Mouse (Mus musculus) embryonic facial prominence, embryonic 11.5 days (tissue): ENCODE measurements around the gene Cpne5. TPM values are rescaled to one million over a fixed set of nuclear protein-coding genes. Genes with fewer than 3 reads are reported as not detected.
A peak's percentile ranks its signal among the peaks of the same experiment; 100 is the strongest.

Experiments
- ATAC-seq: fragments of 200-750 bp; cut with Nextera tagmentation; replicated peaks from 2 replicates; pipeline ENCODE4 v1.8.0; 2017; ENCODE audit warnings: low read depth; ENCODE audit not compliant: insufficient number of reproducible peaks, low FRiP score, low TSS enrichment
- DNase-seq: peaks from one replicate; pipeline ENCODE4 v3.0.0-alpha.2; 2015; ENCODE audit warnings: low spot score
- H3K27ac ChIP-seq: fragments of 300-500 bp; sonication (generic); replicated peaks from 2 replicates; pipeline ENCODE4 v1.5.1; 2014; ENCODE audit warnings: mild to moderate bottlenecking, low read depth, low read length, control low read depth
- H3K27me3 ChIP-seq: fragments of 300-500 bp; sonication (generic); 2 replicates; pipeline ENCODE4 v1.6.1; 2014; ENCODE audit warnings: mild to moderate bottlenecking, low read length, moderate library complexity, mixed read lengths; ENCODE audit not compliant: control insufficient read depth, insufficient read depth
- H3K36me3 ChIP-seq: fragments of 300-500 bp; sonication (generic); replicated peaks from 2 replicates; pipeline ENCODE4 v1.6.1; 2014; ENCODE audit warnings: low read depth, mild to moderate bottlenecking, low read length, moderate library complexity, mixed read lengths; ENCODE audit not compliant: control insufficient read depth, insufficient read depth
- H3K4me1 ChIP-seq: fragments of 300-500 bp; sonication (generic); 2 replicates; pipeline ENCODE4 v1.6.1; 2014; ENCODE audit warnings: low read length, mixed read lengths; ENCODE audit not compliant: control insufficient read depth, insufficient read depth
- H3K4me2 ChIP-seq: fragments of 300-500 bp; sonication (generic); 2 replicates; pipeline ENCODE4 v1.6.1; 2014; ENCODE audit warnings: low read depth, mild to moderate bottlenecking, control low read depth, low read length, moderate library complexity
- H3K4me3 ChIP-seq: fragments of 300-500 bp; sonication (generic); 2 replicates; pipeline ENCODE4 v1.5.1; 2014; ENCODE audit warnings: low read depth, low read length, control low read depth
- H3K9ac ChIP-seq: fragments of 300-500 bp; sonication (generic); replicated peaks from 2 replicates; pipeline ENCODE4 v1.6.1; 2014; ENCODE audit warnings: mild to moderate bottlenecking, control low read depth, low read length
- H3K9me3 ChIP-seq: fragments of 300-500 bp; sonication (generic); replicated peaks from 2 replicates; pipeline ENCODE4 v1.6.1; 2016; ENCODE audit warnings: mild to moderate bottlenecking, low read length, inconsistent platforms, mixed read lengths; ENCODE audit not compliant: control insufficient read depth
- WGBS: fragments of 180-500 bp; shearing (Covaris S2); extraction: QIAGEN DNeasy Blood & Tissue Kit; methylation state at CpG from one replicate; pipeline ENCODE4 v1.1.7; 2014; 5-methylcytosine and 5-hydroxymethylcytosine counted together
- polyA plus RNA-seq: library from polyadenylated mRNA; unstranded; fragments of >200 nt; fragmentation: Nextera tagmentation; extraction: Ambion mirVana; gene quantifications from 2 replicates; pipeline ENCODE4 v1.2.1, GENCODE M21; 2014

Cpne5 gene
- polyA plus RNA-seq, 1 experiment from 2014 or later, result 4.5 TPM

- H3K4me1 ChIP-seq, result peaks cover 4% of the 10 kb centered on the region; the same call in 1 of the 2 replicates
- 28% methylated on average over 10 of the region's 10 CpGs for WGBS
- no peak overlapping the region for H3K4me2 ChIP-seq
- ATAC-seq (no peak), DNase-seq (no peak)
- H3K27me3 ChIP-seq, result 0 out of 2 replicates have a peak, but pooled peaks cover 7% of the 10 kb centered on the region
- H3K9me3 ChIP-seq, result no peaks in the 10 kb centered on the region
- no peak overlapping the region for H3K4me3 ChIP-seq
- no peaks in the 10 kb centered on the region for H3K36me3 ChIP-seq
- no peak overlapping the region; the same call in 1 of the 2 replicates for H3K9ac ChIP-seq
- H3K27ac ChIP-seq, result no peak overlapping the region
Observed at GRCm38 (mm10) chr17:29214655-29215054, 23.3 kb downstream of the Cpne5 start.

DNA sequence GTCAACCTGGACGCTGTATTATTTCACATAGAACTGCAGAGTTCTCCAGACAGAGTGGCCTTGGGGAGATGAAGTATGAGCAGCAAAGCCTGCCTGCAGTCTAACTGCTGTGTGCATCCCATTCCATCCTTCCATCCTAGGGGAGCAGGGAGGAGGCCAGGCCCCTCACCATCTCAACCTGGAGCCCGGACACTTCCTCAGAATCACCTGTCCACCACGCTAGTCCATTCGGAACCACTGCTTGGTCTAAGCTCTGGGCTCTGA, 23.8 kb downstream of the Cpne5 start:
- WGBS, result 63% methylated on average over 4 of the region's 4 CpGs
- DNase-seq (no peak), ATAC-seq (no peak)
- Histone ChIP-seq H3K4me3 (no peak overlapping the region), H3K9me3 (no peaks in the 10 kb centered on the region), H3K27me3 (0 out of 2 replicates have a peak, but pooled peaks cover 7% of the 10 kb centered on the region), H3K36me3 (no peaks in the 10 kb centered on the region), H3K4me1 (peaks cover 4% of the 10 kb centered on the region; the same call in 1 of the 2 replicates), H3K27ac (no peak overlapping the region), H3K4me2 (no peak overlapping the region), H3K9ac (peak overlapping the region; percentile 6; the same call in 1 of the 2 replicates)

GRCm38 (mm10) chr17:29213381-29214192, 24.4 kb downstream of the Cpne5 start:
- no peak overlapping the region; the same call in 1 of the 2 replicates for H3K4me2 ChIP-seq
- 0 out of 2 replicates have a peak, but pooled peaks cover 7% of the 10 kb centered on the region for H3K27me3 ChIP-seq
- DNase-seq (peak; percentile 29), ATAC-seq (no peak)
- WGBS, result 14% methylated on average over 12 of the region's 12 CpGs
- no peak overlapping the region for H3K27ac ChIP-seq
- H3K9ac ChIP-seq, result no peak overlapping the region
- peaks cover 4% of the 10 kb centered on the region; the same call in 1 of the 2 replicates for H3K4me1 ChIP-seq
- H3K4me3 ChIP-seq, result no peak overlapping the region
- no peaks in the 10 kb centered on the region for H3K9me3 ChIP-seq
- no peaks in the 10 kb centered on the region for H3K36me3 ChIP-seq

DNA sequence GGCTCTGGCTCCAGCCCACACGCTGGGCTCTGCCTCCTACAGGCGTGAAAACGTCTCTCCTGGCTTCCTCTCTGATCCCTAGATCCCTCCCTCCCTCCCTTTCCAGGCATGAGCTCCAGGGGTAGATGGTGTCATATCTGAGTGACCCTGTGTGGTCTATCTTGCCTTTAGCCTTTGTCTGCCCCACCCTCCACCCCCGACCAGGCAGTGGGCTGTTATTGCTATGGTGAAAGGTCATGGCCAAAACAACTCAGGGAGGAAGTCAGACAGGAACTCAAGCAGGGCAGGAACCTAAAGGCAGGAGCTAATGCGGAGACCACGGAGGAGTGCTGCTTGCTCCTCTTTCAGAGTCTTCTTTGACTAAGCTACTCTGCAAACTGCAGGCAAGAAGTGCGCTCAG, 26.1 kb downstream of the Cpne5 start:
- Histone ChIP-seq H3K9me3 (no peaks in the 10 kb centered on the region), H3K27ac (no peak overlapping the region), H3K36me3 (no peaks in the 10 kb centered on the region), H3K4me1 (peaks cover 4% of the 10 kb centered on the region; the same call in 1 of the 2 replicates), H3K9ac (no peak overlapping the region), H3K27me3 (0 out of 2 replicates have a peak, but pooled peaks cover 7% of the 10 kb centered on the region), H3K4me2 (no peak overlapping the region), H3K4me3 (no peak overlapping the region)
- DNase-seq (no peak), ATAC-seq (no peak)
- WGBS, result 43% methylated on average over 7 of the region's 7 CpGs

DNA sequence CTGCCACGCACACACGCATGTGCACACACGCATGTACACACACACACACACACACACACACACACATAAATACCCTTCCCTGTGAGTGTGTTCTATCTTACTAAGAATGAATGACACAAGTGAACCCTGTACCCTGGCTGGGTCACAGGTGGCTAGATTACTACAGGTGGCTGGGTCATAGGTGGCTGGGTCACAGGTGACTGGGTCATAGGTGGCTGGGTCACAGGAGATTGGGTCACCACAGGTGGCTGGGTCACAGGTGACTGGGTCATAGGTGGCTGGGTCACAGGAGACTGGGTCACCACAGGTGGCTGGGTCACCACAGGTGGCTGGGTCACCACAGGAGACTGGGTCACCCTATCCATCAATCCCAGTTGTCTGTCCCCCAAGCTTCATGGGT, 27.9 kb downstream of the Cpne5 start:
- Histone ChIP-seq H3K9ac (no peak overlapping the region), H3K9me3 (no peaks in the 10 kb centered on the region), H3K27ac (no peak overlapping the region), H3K4me3 (no peak overlapping the region), H3K27me3 (0 out of 2 replicates have a peak, but pooled peaks cover 5% of the 10 kb centered on the region), H3K4me1 (peaks cover 4% of the 10 kb centered on the region; the same call in 1 of the 2 replicates), H3K4me2 (no peak overlapping the region), H3K36me3 (no peaks in the 10 kb centered on the region)
- WGBS, result 92% methylated on average over 3 of the region's 3 CpGs
- DNase-seq, result no peak
- no peak for ATAC-seq

DNA sequence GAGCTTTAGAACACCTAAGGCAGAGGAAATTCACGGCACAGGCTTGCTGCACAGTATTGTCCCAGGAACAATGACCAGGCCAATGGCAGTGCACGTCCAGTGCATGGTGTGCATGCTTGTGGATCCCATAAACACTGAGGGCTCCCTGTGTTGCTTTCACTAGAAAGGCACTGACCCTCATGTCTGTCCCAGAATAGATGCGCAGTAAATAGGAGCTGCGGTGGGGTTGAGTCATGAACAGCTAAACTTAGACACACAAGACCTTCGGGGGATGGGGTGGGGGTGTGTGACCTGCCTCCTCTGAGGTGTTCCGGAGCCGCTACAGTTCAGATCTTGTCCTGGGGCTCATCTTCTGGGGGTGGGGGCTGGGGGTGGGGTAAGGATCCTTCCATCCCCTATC, 31.9 kb downstream of the Cpne5 start:
- Histone ChIP-seq H3K36me3 (no peaks in the 10 kb centered on the region), H3K9me3 (no peaks in the 10 kb centered on the region), H3K4me2 (no peak overlapping the region), H3K4me1 (no peaks in the 10 kb centered on the region), H3K27ac (no peak overlapping the region), H3K9ac (no peak overlapping the region), H3K4me3 (no peak overlapping the region), H3K27me3 (no peaks in the 10 kb centered on the region)
- no peak for DNase-seq
- WGBS, result 83% methylated on average over 7 of the region's 7 CpGs
- no peak for ATAC-seq

GRCm38 (mm10) chr17:29202604-29203003, 35.4 kb downstream of the Cpne5 start:
- H3K27me3 ChIP-seq, result no peaks in the 10 kb centered on the region
- ATAC-seq, result 0 out of 2 replicates have a peak, but pooled peaks have one; percentile 67
- DNase-seq, result no peak
- no peaks in the 10 kb centered on the region for H3K36me3 ChIP-seq
- H3K9ac ChIP-seq, result no peak overlapping the region
- H3K9me3 ChIP-seq, result no peaks in the 10 kb centered on the region
- no peak overlapping the region for H3K4me3 ChIP-seq
- no peaks in the 10 kb centered on the region; the same call in 1 of the 2 replicates for H3K4me1 ChIP-seq
- 81% methylated on average over 6 of the region's 6 CpGs for WGBS
- H3K4me2 ChIP-seq, result no peak overlapping the region
- no peak overlapping the region for H3K27ac ChIP-seq

GRCm38 (mm10) chr17:29199821-29200220, 38.1 kb downstream of the Cpne5 start:
- no peaks in the 10 kb centered on the region for H3K27me3 ChIP-seq
- H3K9me3 ChIP-seq, result no peaks in the 10 kb centered on the region
- ATAC-seq (no peak), DNase-seq (peak; percentile 47)
- no peaks in the 10 kb centered on the region; the same call in 1 of the 2 replicates for H3K4me1 ChIP-seq
- H3K9ac ChIP-seq, result no peak overlapping the region
- H3K36me3 ChIP-seq, result no peaks in the 10 kb centered on the region
- peak overlapping the region; percentile 16; the same call in 1 of the 2 replicates for H3K4me2 ChIP-seq
- H3K4me3 ChIP-seq, result no peak overlapping the region
- no peak overlapping the region; the same call in 1 of the 2 replicates for H3K27ac ChIP-seq
- WGBS, result 30% methylated on average over 6 of the region's 7 CpGs
